Mouse (Mus musculus) megakaryocyte, embryonic 14.5 days (primary cell): ENCODE measurements at regions not wholly inside any gene's neighbourhood (a gene's known extent, or its start where the extent isn't known, plus 50 kb on each side); places are given as distances from the start of the nearest gene placed in this dataset.

ENCODE experiments used
- FLI1 ChIP-seq: IDR thresholded peaks from 2 replicates; pipeline ENCODE4 v1.6.1; 2012; ENCODE audit warnings: low read length, inconsistent platforms, mixed read lengths
- GATA1 ChIP-seq: IDR thresholded peaks from 3 replicates; pipeline ENCODE4 v1.6.1; 2012; ENCODE audit warnings: mixed read lengths, low read length, inconsistent platforms, borderline replicate concordance

GRCm38 (mm10) chr13:44164746-44165145 lies 380.2 kb downstream of the Cd83 start:
- TF ChIP-seq GATA1: no peak
- TF ChIP-seq FLI1: no peak
